Mouse (Mus musculus) intestine, embryonic 14.5 days (tissue): ENCODE data around the gene Traf2. TPM values are rescaled to one million over a fixed set of nuclear protein-coding genes. Genes with fewer than 3 reads are reported as not detected.

Experiments used
- ATAC-seq: fragments of 200-750 bp; cut with Nextera tagmentation; replicated peaks from 2 replicates; pipeline ENCODE4 v1.8.0; 2017; ENCODE audit warnings: low read depth, moderate number of reproducible peaks, moderate TSS enrichment, moderate library complexity; ENCODE audit not compliant: low FRiP score, low TSS enrichment
- DNase-seq: peaks from one replicate; pipeline ENCODE4 v3.0.0-alpha.2; 2018; ENCODE audit warnings: low spot score
- H3K27ac ChIP-seq: fragments of 300-500 bp; sonication (generic); 2 replicates; pipeline ENCODE4 v1.5.1; 2014; ENCODE audit warnings: low read depth, mild to moderate bottlenecking, control low read depth
- H3K27me3 ChIP-seq: fragments of 300-500 bp; sonication (generic); replicated peaks from 2 replicates; pipeline ENCODE4 v1.6.1; 2014; ENCODE audit warnings: low read length, control low read depth; ENCODE audit not compliant: control insufficient read depth, insufficient read depth
- H3K36me3 ChIP-seq: fragments of 300-500 bp; sonication (generic); 2 replicates; pipeline ENCODE4 v1.6.1; 2014; ENCODE audit warnings: low read length, control low read depth; ENCODE audit not compliant: control insufficient read depth, insufficient read depth
- H3K4me1 ChIP-seq: fragments of 300-500 bp; sonication (generic); replicated peaks from 2 replicates; pipeline ENCODE4 v1.6.1; 2014; ENCODE audit warnings: low read length, control low read depth, mixed read lengths; ENCODE audit not compliant: control insufficient read depth, insufficient read depth
- H3K4me2 ChIP-seq: fragments of 300-500 bp; sonication (generic); 2 replicates; pipeline ENCODE4 v1.6.1; 2014; ENCODE audit warnings: low read length
- H3K4me3 ChIP-seq: fragments of 300-500 bp; sonication (generic); 2 replicates; pipeline ENCODE4 v1.5.1; 2014; ENCODE audit warnings: low read depth, low read length, control low read depth, mixed read lengths
- H3K9ac ChIP-seq: fragments of 300-500 bp; sonication (generic); 2 replicates; pipeline ENCODE4 v1.6.1; 2014; ENCODE audit warnings: mild to moderate bottlenecking, low read length
- H3K9me3 ChIP-seq: fragments of 300-500 bp; sonication (generic); 2 replicates; pipeline ENCODE4 v1.6.1; 2016; ENCODE audit warnings: low read length, control low read depth; ENCODE audit not compliant: control insufficient read depth
- WGBS: fragments of 180-500 bp; shearing (Covaris S2); extraction: QIAGEN DNeasy Blood & Tissue Kit; methylation state at CpG from one replicate; pipeline ENCODE4 v1.1.7; 2014; 5-methylcytosine and 5-hydroxymethylcytosine counted together
- polyA plus RNA-seq: library from polyadenylated mRNA; unstranded; fragments of >200 nt; fragmentation: Nextera tagmentation; extraction: Ambion mirVana; gene quantifications from 2 replicates; pipeline ENCODE4 v1.2.1, GENCODE M21; 2014

The Traf2 gene
- polyA plus RNA-seq, 1 experiment from 2014 or later, result 32.0 TPM

DNA sequence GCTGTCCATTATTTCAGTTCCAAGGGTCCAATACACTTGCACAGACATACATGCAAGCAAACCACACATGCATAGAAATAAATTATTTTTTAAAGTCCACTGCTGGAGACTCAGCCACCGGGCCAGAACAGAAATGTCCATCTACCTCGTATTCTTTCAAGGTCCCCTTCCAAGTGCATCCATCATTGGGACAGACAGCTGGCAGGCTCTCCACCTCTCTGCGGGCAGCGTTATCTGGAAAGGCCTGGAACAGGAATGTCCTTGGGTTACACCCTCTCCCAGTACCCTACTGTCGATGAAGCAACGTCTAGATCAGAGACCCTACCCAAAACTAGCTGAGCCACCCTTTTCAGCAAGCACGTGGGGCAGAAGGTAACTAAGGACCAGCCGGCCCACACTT is 10.2 kb downstream of the Traf2 start:
- Histone ChIP-seq H3K9me3 (no peaks in the 10 kb centered on the region), H3K4me2 (no peak overlapping the region), H3K4me1 (no peaks in the 10 kb centered on the region), H3K27ac (no peak overlapping the region), H3K27me3 (no peaks in the 10 kb centered on the region), H3K4me3 (no peak overlapping the region), H3K9ac (no peak overlapping the region), H3K36me3 (peaks cover 65% of the 10 kb centered on the region)
- DNase-seq (no peak), ATAC-seq (no peak)
- 94% methylated on average over 8 of the region's 8 CpGs for WGBS

DNA sequence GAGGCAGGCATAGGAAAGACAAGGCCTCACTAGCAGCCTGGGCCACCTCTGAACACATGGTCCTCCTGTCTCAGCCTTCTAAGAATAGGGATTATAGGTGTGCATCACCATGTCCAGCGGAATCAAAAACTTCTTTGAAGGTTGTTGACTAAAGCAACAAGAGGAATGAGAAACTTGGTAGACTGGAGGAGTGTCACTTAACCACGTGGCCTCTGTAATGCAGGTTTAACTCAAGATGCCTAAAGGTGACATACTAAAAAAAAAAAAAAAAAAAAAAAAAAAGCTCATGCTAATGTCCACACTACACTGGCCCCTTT is 11.9 kb downstream of the Traf2 start:
- H3K9me3 ChIP-seq, result no peaks in the 10 kb centered on the region
- H3K4me2 ChIP-seq, result no peak overlapping the region
- no peak overlapping the region for H3K4me3 ChIP-seq
- H3K4me1 ChIP-seq, result no peaks in the 10 kb centered on the region
- ATAC-seq, result no peak
- H3K9ac ChIP-seq, result no peak overlapping the region
- H3K27me3 ChIP-seq, result no peaks in the 10 kb centered on the region
- WGBS, result 97% methylated on average over 2 of the region's 2 CpGs
- peaks cover 81% of the 10 kb centered on the region for H3K36me3 ChIP-seq
- no peak for DNase-seq
- no peak overlapping the region for H3K27ac ChIP-seq

DNA sequence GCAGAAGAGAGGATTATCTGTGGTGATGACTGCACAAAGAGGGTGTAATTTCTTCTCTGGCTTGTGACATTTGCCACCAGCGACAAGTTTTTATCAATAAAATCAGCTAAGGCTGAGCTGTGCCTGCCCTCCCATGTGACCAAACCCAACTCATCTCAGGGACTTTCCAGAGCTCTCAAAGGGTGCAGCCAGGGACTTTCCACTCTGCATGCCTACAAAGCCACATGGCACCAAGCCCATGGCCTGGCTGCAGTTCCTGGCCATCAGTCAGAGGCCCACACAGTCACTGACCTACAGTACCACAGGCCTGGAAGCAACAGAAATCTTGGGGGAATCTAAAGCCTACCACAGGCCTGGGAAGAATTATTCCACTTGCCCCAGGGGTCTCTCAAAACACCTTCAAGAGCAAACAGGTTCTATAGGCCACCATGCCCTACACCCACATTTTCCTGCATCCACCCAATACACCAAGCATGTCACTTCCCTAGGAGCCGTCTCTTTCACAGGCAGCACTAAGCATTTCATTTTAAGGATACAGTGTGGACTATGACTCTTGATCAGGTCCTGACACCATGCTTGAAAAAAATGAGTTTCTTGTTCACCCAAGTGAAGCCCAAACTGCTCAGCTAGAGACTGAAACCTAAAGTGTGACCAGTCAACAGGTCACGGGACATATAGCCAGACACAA is 12.4 kb downstream of the Traf2 start:
- H3K4me1 ChIP-seq, result no peaks in the 10 kb centered on the region
- H3K27me3 ChIP-seq, result no peaks in the 10 kb centered on the region
- peaks cover 85% of the 10 kb centered on the region for H3K36me3 ChIP-seq
- no peak for ATAC-seq
- no peak overlapping the region for H3K9ac ChIP-seq
- DNase-seq, result no peak
- no peak overlapping the region for H3K4me3 ChIP-seq
- H3K27ac ChIP-seq, result no peak overlapping the region
- H3K4me2 ChIP-seq, result no peak overlapping the region
- 83% methylated on average over 3 of the region's 3 CpGs for WGBS
- H3K9me3 ChIP-seq, result no peaks in the 10 kb centered on the region

DNA sequence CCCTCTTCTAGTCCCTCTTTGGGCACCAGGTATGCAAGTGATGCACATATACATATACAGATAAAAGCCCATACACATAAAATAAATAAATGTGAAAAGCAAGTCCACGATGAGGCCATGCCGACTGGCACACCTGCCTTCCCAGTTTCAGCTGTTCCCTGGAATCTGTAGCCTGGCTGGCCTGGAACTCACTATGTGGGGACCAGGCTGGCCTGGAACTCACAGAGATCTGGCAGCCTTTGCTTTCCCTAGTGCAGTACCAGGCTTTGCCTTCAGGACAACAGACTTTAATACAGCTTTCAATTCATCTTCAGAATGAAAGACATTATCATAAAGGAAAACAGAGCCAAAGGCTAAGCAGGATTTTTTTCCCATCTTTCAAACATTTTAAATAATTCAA is 13.0 kb downstream of the Traf2 start:
- H3K27ac ChIP-seq, result no peak overlapping the region
- H3K27me3 ChIP-seq, result no peaks in the 10 kb centered on the region
- H3K9me3 ChIP-seq, result no peaks in the 10 kb centered on the region
- H3K4me1 ChIP-seq, result no peaks in the 10 kb centered on the region
- DNase-seq, result no peak
- H3K4me3 ChIP-seq, result no peak overlapping the region
- H3K4me2 ChIP-seq, result no peak overlapping the region
- 90% methylated on average over 2 of the region's 2 CpGs for WGBS
- H3K9ac ChIP-seq, result no peak overlapping the region
- ATAC-seq, result no peak
- peaks cover 91% of the 10 kb centered on the region for H3K36me3 ChIP-seq

DNA sequence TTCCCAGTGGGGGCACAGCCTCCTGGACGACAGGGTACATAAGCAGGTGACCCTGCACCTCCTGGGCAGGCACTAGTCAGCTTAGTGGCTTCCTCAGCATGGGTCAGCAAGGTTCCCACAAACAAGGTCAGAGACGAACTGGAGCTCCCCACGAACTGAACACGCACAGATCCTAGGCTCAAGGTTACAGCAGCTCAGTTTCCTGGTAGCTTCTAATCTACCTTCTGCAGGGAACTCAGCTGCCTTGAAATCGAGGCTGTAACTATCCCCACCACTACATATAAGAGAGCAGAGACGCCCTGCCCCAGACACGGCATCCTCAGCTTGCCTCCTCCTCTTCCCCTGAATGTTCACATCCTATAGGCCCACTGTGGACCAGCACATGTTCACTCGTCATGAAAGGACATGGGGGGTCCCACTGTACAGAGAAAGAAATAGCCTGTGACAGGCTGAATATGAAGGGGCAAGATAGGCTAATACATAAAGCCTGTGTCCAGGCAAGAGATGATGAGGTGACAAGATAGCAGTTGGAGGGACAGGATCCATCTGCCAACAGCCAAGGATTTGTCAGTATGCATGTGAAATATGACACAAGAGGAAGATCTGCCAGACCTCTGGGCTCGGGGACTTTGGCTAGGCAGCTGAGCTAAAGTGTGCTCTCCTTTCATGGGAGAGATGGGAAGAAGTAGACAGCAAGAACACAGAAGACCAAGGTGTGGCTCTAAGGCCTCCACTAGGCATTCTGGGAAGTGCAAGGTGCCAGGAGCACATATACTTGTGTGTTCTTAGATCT is 20.0 kb downstream of the Traf2 start:
- no peak overlapping the region for H3K9ac ChIP-seq
- DNase-seq (no peak), ATAC-seq (no peak)
- no peaks in the 10 kb centered on the region for H3K9me3 ChIP-seq
- no peak overlapping the region for H3K27ac ChIP-seq
- no peaks in the 10 kb centered on the region for H3K27me3 ChIP-seq
- no peaks in the 10 kb centered on the region for H3K4me1 ChIP-seq
- WGBS, result 95% methylated on average over 9 of the region's 9 CpGs
- H3K36me3 ChIP-seq, result peaks cover 92% of the 10 kb centered on the region
- no peak overlapping the region for H3K4me2 ChIP-seq
- H3K4me3 ChIP-seq, result no peak overlapping the region

DNA sequence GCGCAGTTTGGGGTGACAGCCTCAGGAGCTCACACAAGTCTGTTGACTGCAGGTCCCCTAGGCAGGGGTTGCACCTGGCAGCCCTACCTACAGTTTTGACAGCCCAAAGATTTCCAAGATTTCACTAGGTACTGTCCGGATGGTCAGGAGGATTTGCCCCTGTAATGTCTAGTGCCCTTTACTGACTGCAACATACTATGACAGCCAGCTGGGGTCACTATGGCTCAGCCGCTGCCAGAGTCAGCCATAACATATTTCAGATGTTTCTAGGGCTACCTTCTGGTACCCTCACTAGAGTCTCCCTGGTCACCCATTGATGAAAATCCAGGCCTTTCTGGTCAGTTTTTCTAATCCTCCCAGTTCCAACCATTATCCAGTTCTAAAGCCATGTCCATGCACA is 36.8 kb downstream of the Traf2 start:
- WGBS, result 59% methylated on average over 3 of the region's 3 CpGs

DNA sequence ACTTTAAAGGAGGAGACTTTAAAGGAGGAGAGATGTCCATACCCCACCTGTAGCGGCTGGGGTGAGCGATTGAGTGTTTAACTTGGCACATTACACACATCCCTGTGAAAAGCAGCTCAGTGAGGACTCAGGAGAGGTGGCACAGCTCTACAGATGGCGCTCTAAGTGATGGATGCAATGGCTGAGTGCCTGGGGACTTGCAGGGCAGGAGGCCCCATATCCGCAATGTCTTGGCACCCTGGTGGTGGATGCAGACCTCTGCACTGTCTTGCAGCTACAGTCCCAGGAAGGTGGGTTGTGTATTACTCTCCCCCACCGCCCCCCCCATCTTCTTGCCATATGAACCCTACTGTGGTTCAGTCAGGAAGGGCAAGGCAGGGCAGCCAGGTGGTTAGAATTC is 39.8 kb downstream of the Traf2 start:
- peaks cover 2% of the 10 kb centered on the region for H3K4me1 ChIP-seq
- no peak overlapping the region for H3K27ac ChIP-seq
- H3K27me3 ChIP-seq, result no peaks in the 10 kb centered on the region
- H3K4me3 ChIP-seq, result no peak overlapping the region
- H3K9me3 ChIP-seq, result no peaks in the 10 kb centered on the region
- H3K36me3 ChIP-seq, result peaks cover 24% of the 10 kb centered on the region
- no peak for DNase-seq
- ATAC-seq, result no peak
- whole genome bisulfite sequencing, result 31% methylated on average over 5 of the region's 5 CpGs
- H3K4me2 ChIP-seq, result no peak overlapping the region
- no peak overlapping the region for H3K9ac ChIP-seq

More for the DNA sequence above, 36.8 kb downstream of the Traf2 start:
- Histone ChIP-seq H3K9me3 (no peaks in the 10 kb centered on the region), H3K4me3 (no peak overlapping the region), H3K9ac (no peak overlapping the region), H3K4me1 (no peaks in the 10 kb centered on the region), H3K27ac (no peak overlapping the region), H3K4me2 (no peak overlapping the region), H3K27me3 (no peaks in the 10 kb centered on the region), H3K36me3 (peaks cover 4% of the 10 kb centered on the region)
- DNase-seq (no peak), ATAC-seq (no peak)

DNA sequence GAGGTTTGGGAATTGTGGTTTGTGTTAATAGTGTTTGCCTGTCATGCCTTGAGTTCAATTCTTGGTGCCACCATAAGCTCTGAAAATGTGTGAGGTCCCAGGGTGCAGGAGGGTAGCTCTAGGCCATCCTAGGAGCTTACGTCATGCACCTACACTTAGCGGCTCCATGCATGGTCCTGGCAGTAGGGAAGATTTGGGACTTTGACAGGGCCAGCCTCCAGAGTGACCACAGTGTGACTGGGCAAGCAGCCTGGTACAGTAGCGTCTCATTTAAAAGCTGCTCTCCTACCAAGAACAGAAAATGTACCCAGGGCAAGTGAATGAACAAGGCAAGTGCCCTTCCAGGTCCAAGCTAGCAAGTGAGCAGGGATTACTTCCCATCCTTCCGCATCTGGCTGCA is 40.9 kb downstream of the Traf2 start:
- no peak overlapping the region for H3K4me2 ChIP-seq
- H3K9me3 ChIP-seq, result no peaks in the 10 kb centered on the region
- DNase-seq, result no peak
- no peak overlapping the region for H3K4me3 ChIP-seq
- H3K9ac ChIP-seq, result no peak overlapping the region
- H3K36me3 ChIP-seq, result peaks cover 24% of the 10 kb centered on the region
- no peaks in the 10 kb centered on the region for H3K27me3 ChIP-seq
- H3K27ac ChIP-seq, result no peak overlapping the region
- ATAC-seq, result no peak
- peaks cover 10% of the 10 kb centered on the region for H3K4me1 ChIP-seq
- 97% methylated on average over 4 of the region's 4 CpGs for WGBS

DNA sequence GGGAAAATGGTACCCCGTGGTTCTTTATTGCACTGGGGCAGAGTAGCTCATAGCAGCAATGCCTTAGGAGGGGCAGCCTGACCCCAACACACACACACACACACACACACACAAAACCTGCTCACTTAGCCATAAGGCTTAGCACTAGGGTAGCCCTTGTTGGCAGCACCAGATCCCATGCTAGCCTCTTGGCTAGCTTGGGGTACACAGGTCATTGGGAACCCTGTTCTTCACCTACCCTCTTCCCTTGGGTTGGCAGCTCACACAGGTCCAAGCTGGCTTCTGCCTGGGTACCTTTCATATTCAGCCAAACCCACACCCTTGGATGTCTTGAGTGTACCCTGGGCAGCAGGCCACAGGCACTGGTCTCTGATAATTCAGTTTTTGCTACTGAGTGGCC is 41.7 kb downstream of the Traf2 start:
- no peak for ATAC-seq
- H3K9ac ChIP-seq, result no peak overlapping the region

More for the DNA sequence above, 41.7 kb downstream of the Traf2 start:
- H3K4me1 ChIP-seq, result peaks cover 10% of the 10 kb centered on the region
- no peak overlapping the region for H3K4me2 ChIP-seq
- no peak for DNase-seq
- H3K9me3 ChIP-seq, result no peaks in the 10 kb centered on the region
- no peak overlapping the region for H3K27ac ChIP-seq
- no peaks in the 10 kb centered on the region for H3K27me3 ChIP-seq
- peaks cover 24% of the 10 kb centered on the region for H3K36me3 ChIP-seq
- WGBS, result 93% methylated on average over 1 of the region's 1 CpGs
- no peak overlapping the region for H3K4me3 ChIP-seq
